Mouse (Mus musculus): ENCODE measurements around the gene Npepps.

- TF ChIP-seq CTCF (IDR thresholded peaks at IDR 0.05; ENCODE audit: insufficient read depth, low read length) (no peak), POLR2A (IDR thresholded peaks at IDR 0.05; ENCODE audit: borderline replicate concordance, extremely low read depth, low read depth, low read length) (no peak)
Observed at GRCm38 (mm10) chr11:97210728-97211400, 69.6 kb downstream of the Npepps start.
